Mouse (Mus musculus): ENCODE measurements around the gene Osbpl5. TPM values are rescaled to one million over a fixed set of nuclear protein-coding genes. Genes with fewer than 3 reads are reported as not detected.

Gene Osbpl5
- polyA plus RNA-seq, 1 experiment: 23.1 TPM

DNA sequence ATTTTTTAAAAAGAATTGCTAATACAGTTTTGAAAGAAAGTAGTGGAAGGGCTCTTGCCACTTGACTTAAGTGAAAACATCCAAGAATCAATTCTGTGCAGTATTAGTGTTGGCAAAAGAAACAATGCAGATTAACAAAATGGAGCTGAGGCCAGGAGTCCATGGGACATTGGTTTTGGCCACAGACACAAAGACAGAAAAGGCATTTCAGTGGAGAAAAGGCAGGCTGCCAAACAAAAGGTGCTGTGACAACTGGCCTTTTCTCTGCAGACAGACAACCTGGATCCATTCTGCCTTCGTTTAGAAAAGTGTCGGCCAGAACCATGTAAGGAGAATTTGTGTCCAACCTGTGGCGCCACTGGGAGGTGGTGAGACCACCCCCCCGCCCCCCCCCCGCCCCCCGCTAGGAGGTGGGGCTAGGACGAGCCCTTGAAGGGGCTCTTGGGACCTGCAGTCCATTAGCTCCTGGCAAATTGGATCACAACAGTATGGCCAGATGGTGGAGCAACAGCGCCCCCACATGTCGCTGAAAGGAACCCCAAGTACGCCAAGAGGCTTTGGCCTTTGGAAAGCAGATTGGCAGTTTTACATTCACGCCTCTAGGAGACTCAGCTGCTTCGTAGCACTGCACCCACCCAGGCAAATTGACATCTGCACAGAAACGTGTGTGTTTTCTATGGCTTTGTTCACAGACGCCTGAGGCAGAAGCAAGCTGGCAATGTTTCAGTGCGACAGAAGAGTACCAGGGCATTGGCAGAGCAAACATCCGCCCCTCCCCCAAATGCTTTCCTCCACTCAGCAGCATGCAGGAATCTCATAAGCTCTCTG lies 8.5 kb downstream of the Osbpl5 start:
- no peak for TF ChIP-seq POLR2A (IDR thresholded peaks at IDR 0.05; ENCODE audit: low read depth, low read length)
- TF ChIP-seq CTCF (IDR thresholded peaks at IDR 0.05; ENCODE audit: extremely low read depth, insufficient read length, insufficient replicate concordance, low read depth, low read length): peak; percentile 98
- Histone ChIP-seq H3K4me1 (ENCODE audit: control insufficient read depth, insufficient read depth, insufficient read length, low read length) (peaks cover 9% of the 10 kb centered on the region), H3K27ac (ENCODE audit: insufficient read depth, low read depth, low read length) (no peak overlapping the region), H3K27me3 (ENCODE audit: control insufficient read depth, insufficient read depth, low read length) (no peaks in the 10 kb centered on the region), H3K36me3 (ENCODE audit: control insufficient read depth, insufficient read depth, low read length) (no peaks in the 10 kb centered on the region), H3K4me3 (ENCODE audit: low read depth, low read length) (no peak overlapping the region)
- WGBS: 8% methylated on average over 16 of the region's 16 CpGs

GRCm38 (mm10) chr7:143740653-143741052 lies 16.1 kb downstream of the Osbpl5 start:
- no peaks in the 10 kb centered on the region for H3K36me3 ChIP-seq (ENCODE audit: control insufficient read depth, insufficient read depth, low read length)
- H3K27me3 ChIP-seq (ENCODE audit: control insufficient read depth, insufficient read depth, low read length): no peaks in the 10 kb centered on the region
- peaks cover 24% of the 10 kb centered on the region for H3K4me1 ChIP-seq (ENCODE audit: control insufficient read depth, insufficient read depth, insufficient read length, low read length)
- peak overlapping the region; percentile 63 for H3K27ac ChIP-seq (ENCODE audit: insufficient read depth, low read depth, low read length)
- WGBS: 19% methylated on average over 2 of the region's 2 CpGs
- peak overlapping the region; percentile 84 for H3K4me3 ChIP-seq (ENCODE audit: low read depth, low read length)
- TF ChIP-seq CTCF (IDR thresholded peaks at IDR 0.05; ENCODE audit: extremely low read depth, insufficient read length, insufficient replicate concordance, low read depth, low read length) (no peak), POLR2A (IDR thresholded peaks at IDR 0.05; ENCODE audit: low read depth, low read length) (no peak)

DNA sequence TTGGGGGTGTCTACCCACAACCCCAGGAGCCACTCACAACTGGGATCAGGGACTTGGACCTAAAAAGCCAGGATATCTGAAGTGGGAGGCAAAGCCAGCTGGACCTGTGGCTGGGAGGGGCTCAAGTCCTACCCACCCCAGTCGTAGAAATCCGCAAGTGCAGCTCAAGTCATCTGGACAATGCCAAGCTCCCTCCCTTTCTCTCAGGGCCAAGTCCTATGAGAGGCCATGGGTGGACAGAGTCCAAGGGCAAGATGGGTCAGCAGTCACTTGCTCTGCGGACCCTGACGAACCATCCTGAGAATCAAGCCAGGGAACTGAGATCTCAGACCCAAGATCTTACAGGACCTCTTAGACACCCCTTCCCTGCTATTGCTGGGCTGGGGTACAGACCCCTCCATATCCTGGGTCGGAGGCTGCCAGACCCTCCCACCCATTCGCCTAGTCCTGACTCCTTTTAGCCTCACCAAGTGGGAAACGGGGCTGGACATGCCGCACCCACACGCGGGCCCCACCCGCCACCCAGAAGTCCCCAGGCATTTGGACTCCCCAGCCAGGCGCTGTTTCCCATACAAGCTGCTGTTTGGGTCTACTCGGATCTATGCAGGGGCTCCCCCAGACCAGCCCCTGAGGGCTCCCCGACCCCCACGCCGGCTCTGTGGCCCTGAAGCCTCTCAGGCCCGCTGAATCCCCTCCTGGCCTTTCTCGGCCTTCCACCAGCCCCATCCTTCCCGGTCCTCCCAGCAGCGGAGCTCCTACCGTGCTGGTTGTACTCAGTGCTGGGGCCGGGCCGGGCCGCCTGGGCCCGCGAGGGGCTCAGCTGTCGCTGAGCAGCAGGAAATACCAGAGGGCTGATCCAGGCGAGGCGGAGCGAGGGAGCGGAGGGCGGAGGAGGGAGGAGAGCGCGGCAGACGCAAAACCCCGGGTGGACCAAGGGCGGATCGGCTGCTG lies 17.0 kb downstream of the Osbpl5 start:
- Histone ChIP-seq H3K4me3 (ENCODE audit: low read depth, low read length) (peak overlapping the region; percentile 84), H3K27me3 (ENCODE audit: control insufficient read depth, insufficient read depth, low read length) (no peaks in the 10 kb centered on the region), H3K36me3 (ENCODE audit: control insufficient read depth, insufficient read depth, low read length) (no peaks in the 10 kb centered on the region), H3K4me1 (ENCODE audit: control insufficient read depth, insufficient read depth, insufficient read length, low read length) (peaks cover 24% of the 10 kb centered on the region), H3K27ac (ENCODE audit: insufficient read depth, low read depth, low read length) (peak overlapping the region; percentile 63)
- 8% methylated on average over 38 of the region's 38 CpGs for WGBS
- TF ChIP-seq CTCF (IDR thresholded peaks at IDR 0.05; ENCODE audit: extremely low read depth, insufficient read length, insufficient replicate concordance, low read depth, low read length): no peak
- peak; percentile 72 for TF ChIP-seq POLR2A (IDR thresholded peaks at IDR 0.05; ENCODE audit: low read depth, low read length)

DNA sequence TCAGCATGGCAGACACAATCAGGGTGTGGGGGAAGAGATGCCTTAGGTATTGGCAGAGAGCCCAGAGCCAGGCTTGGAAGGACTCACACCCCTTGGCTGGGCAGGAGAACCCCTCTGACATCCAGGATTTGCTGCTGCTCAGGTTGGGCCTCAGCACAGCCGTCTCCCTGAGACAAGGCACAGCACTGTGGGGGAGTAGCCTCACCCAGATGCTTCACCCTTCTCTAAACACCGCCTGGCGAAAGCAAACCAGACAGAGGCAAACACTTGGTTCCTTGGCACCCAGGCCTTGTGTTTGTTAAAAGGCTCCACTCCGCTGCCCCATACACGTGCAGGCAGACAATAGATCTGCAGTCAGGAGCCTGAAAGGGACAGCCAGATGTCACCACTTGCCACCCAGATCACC lies 18.2 kb downstream of the Osbpl5 start:
- H3K4me1 ChIP-seq (ENCODE audit: control insufficient read depth, insufficient read depth, insufficient read length, low read length): peaks cover 24% of the 10 kb centered on the region
- peak overlapping the region; percentile 21 for H3K4me3 ChIP-seq (ENCODE audit: low read depth, low read length)
- H3K36me3 ChIP-seq (ENCODE audit: control insufficient read depth, insufficient read depth, low read length): no peaks in the 10 kb centered on the region
- no peak for TF ChIP-seq CTCF (IDR thresholded peaks at IDR 0.05; ENCODE audit: extremely low read depth, insufficient read length, insufficient replicate concordance, low read depth, low read length)
- no peak for TF ChIP-seq POLR2A (IDR thresholded peaks at IDR 0.05; ENCODE audit: low read depth, low read length)
- 40% methylated on average over 5 of the region's 5 CpGs for WGBS
- H3K27me3 ChIP-seq (ENCODE audit: control insufficient read depth, insufficient read depth, low read length): no peaks in the 10 kb centered on the region
- peak overlapping the region; percentile 14; the same call in 1 of the 2 replicates for H3K27ac ChIP-seq (ENCODE audit: insufficient read depth, low read depth, low read length)

DNA sequence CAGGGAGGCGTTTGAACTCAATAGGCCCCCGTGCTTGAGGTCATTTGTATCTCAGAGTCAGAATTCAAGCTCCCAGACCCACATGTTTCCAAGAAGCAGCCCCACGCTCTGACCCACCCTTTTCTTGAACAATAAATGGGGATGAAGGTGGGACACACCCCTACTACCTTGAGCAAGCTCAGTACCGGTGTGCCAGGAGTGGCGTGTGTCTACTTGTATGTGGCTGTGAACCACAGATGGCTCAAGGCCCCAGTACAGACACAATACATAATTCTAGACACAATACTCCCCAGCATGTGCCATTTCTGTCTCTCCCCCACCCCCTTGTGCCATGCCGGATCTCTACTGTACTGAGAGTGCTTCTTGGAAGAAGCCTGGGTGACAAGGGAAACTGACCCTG lies 18.6 kb downstream of the Osbpl5 start:
- peak overlapping the region; percentile 14; the same call in 1 of the 2 replicates for H3K27ac ChIP-seq (ENCODE audit: insufficient read depth, low read depth, low read length)

GRCm38 (mm10) chr7:143733746-143734145 lies 23.0 kb downstream of the Osbpl5 start:
- H3K4me1 ChIP-seq (ENCODE audit: control insufficient read depth, insufficient read depth, insufficient read length, low read length): peaks cover 17% of the 10 kb centered on the region
- no peaks in the 10 kb centered on the region for H3K27me3 ChIP-seq (ENCODE audit: control insufficient read depth, insufficient read depth, low read length)
- 89% methylated on average over 4 of the region's 4 CpGs for WGBS
- no peak overlapping the region for H3K27ac ChIP-seq (ENCODE audit: insufficient read depth, low read depth, low read length)
- H3K4me3 ChIP-seq (ENCODE audit: low read depth, low read length): no peak overlapping the region
- TF ChIP-seq POLR2A (IDR thresholded peaks at IDR 0.05; ENCODE audit: low read depth, low read length): no peak
- TF ChIP-seq CTCF (IDR thresholded peaks at IDR 0.05; ENCODE audit: extremely low read depth, insufficient read length, insufficient replicate concordance, low read depth, low read length): no peak
- H3K36me3 ChIP-seq (ENCODE audit: control insufficient read depth, insufficient read depth, low read length): no peaks in the 10 kb centered on the region

More for the DNA sequence above, 18.6 kb downstream of the Osbpl5 start:
- no peaks in the 10 kb centered on the region for H3K36me3 ChIP-seq (ENCODE audit: control insufficient read depth, insufficient read depth, low read length)
- peaks cover 24% of the 10 kb centered on the region for H3K4me1 ChIP-seq (ENCODE audit: control insufficient read depth, insufficient read depth, insufficient read length, low read length)
- H3K27me3 ChIP-seq (ENCODE audit: control insufficient read depth, insufficient read depth, low read length): no peaks in the 10 kb centered on the region
- no peak overlapping the region; the same call in 1 of the 2 replicates for H3K4me3 ChIP-seq (ENCODE audit: low read depth, low read length)
- 53% methylated on average over 6 of the region's 6 CpGs for WGBS
- TF ChIP-seq POLR2A (IDR thresholded peaks at IDR 0.05; ENCODE audit: low read depth, low read length) (no peak), CTCF (IDR thresholded peaks at IDR 0.05; ENCODE audit: extremely low read depth, insufficient read length, insufficient replicate concordance, low read depth, low read length) (no peak)

All from small intestine, adult 2 months (tissue).